Mouse (Mus musculus) layer of hippocampus, adult 9-10 months (tissue): ENCODE results near the gene Smoc2.

Source experiments
- DNase-seq: peaks from one replicate; pipeline ENCODE4 v3.0.0; 2022; ENCODE audit warnings: low spot score

Smoc2 gene

GRCm38 (mm10) chr17:14279177-14279965, at the start of gene Smoc2:
TSS of gene Smoc2 (plus strand) at chr17:14279506.
- no peak for DNase-seq

GRCm38 (mm10) chr17:14230698-14231430, 48.4 kb upstream of the Smoc2 start:
- no peak for DNase-seq

- peak; percentile 72 for DNase-seq
Measured at GRCm38 (mm10) chr17:14232629-14233028, 46.7 kb upstream of the Smoc2 start.

- no peak for DNase-seq
Measured at GRCm38 (mm10) chr17:14233658-14234057, 45.6 kb upstream of the Smoc2 start.

- no peak for DNase-seq
Measured at GRCm38 (mm10) chr17:14234774-14235389, 44.4 kb upstream of the Smoc2 start.

GRCm38 (mm10) chr17:14237134-14237533, 42.2 kb upstream of the Smoc2 start:
- no peak for DNase-seq

- no peak for DNase-seq
Measured at GRCm38 (mm10) chr17:14239960-14240359, 39.3 kb upstream of the Smoc2 start.

- DNase-seq = no peak
Measured at GRCm38 (mm10) chr17:14242634-14243033, 36.7 kb upstream of the Smoc2 start.

GRCm38 (mm10) chr17:14244195-14244965, 34.9 kb upstream of the Smoc2 start:
- no peak for DNase-seq

GRCm38 (mm10) chr17:14246266-14246665, 33.0 kb upstream of the Smoc2 start:
- DNase-seq = no peak

- peak; percentile 52 for DNase-seq
Measured at GRCm38 (mm10) chr17:14247931-14248330, 31.4 kb upstream of the Smoc2 start.

- peak; percentile 10 for DNase-seq
Measured at GRCm38 (mm10) chr17:14249595-14249994, 29.7 kb upstream of the Smoc2 start.

- DNase-seq = no peak
Measured at GRCm38 (mm10) chr17:14250401-14250800, 28.9 kb upstream of the Smoc2 start.

- DNase-seq = no peak
Measured at GRCm38 (mm10) chr17:14252456-14252855, 26.9 kb upstream of the Smoc2 start.

GRCm38 (mm10) chr17:14254616-14255015, 24.7 kb upstream of the Smoc2 start:
- DNase-seq = no peak

GRCm38 (mm10) chr17:14257799-14258520, 21.3 kb upstream of the Smoc2 start:
- DNase-seq = no peak

GRCm38 (mm10) chr17:14258906-14259305, 20.4 kb upstream of the Smoc2 start:
- no peak for DNase-seq

- DNase-seq = no peak
Measured at GRCm38 (mm10) chr17:14260966-14261365, 18.3 kb upstream of the Smoc2 start.

- DNase-seq = no peak
Measured at GRCm38 (mm10) chr17:14262217-14262616, 17.1 kb upstream of the Smoc2 start.

- no peak for DNase-seq
Measured at GRCm38 (mm10) chr17:14268001-14268400, 11.3 kb upstream of the Smoc2 start.

GRCm38 (mm10) chr17:14273386-14273785, 5.9 kb upstream of the Smoc2 start:
- no peak for DNase-seq
